Mouse (Mus musculus) heart, postnatal 0 days (tissue): ENCODE results near the gene Trim69. TPM values are rescaled to one million over a fixed set of nuclear protein-coding genes. Genes with fewer than 3 reads are reported as not detected.

Experiments
- ATAC-seq: fragments of 200-750 bp; cut with Nextera tagmentation; 2 replicates; pipeline ENCODE4 v1.8.0; 2017; ENCODE audit warnings: low read depth, moderate number of reproducible peaks, moderate library complexity; ENCODE audit not compliant: insufficient read depth
- DNase-seq: peaks from one replicate; pipeline ENCODE4 v3.0.0-alpha.2; 2016; ENCODE audit warnings: low spot score
- H3K27ac ChIP-seq: fragments of 300-500 bp; sonication (generic); 2 replicates; pipeline ENCODE4 v1.5.1; 2014; ENCODE audit warnings: low read depth, mild to moderate bottlenecking
- H3K27me3 ChIP-seq: fragments of 300-500 bp; sonication (generic); 2 replicates; pipeline ENCODE4 v1.6.1; 2014; ENCODE audit warnings: low read length, mixed read lengths; ENCODE audit not compliant: control insufficient read depth, insufficient read depth
- H3K36me3 ChIP-seq: fragments of 300-500 bp; sonication (generic); replicated peaks from 2 replicates; pipeline ENCODE4 v1.6.1; 2014; ENCODE audit warnings: low read length, mixed read lengths; ENCODE audit not compliant: control insufficient read depth, insufficient read depth
- H3K4me1 ChIP-seq: fragments of 300-500 bp; sonication (generic); 2 replicates; pipeline ENCODE4 v1.6.1; 2014; ENCODE audit warnings: antibody characterized with exemption; ENCODE audit not compliant: control insufficient read depth, insufficient read depth
- H3K4me2 ChIP-seq: fragments of 300-500 bp; sonication (generic); 2 replicates; pipeline ENCODE4 v1.6.1; 2014; ENCODE audit warnings: low read depth, mild to moderate bottlenecking, low read length, moderate library complexity
- H3K4me3 ChIP-seq: fragments of 300-500 bp; sonication (generic); 2 replicates; pipeline ENCODE4 v1.5.1; 2014; ENCODE audit warnings: low read depth, low read length
- H3K9ac ChIP-seq: fragments of 300-500 bp; sonication (generic); replicated peaks from 2 replicates; pipeline ENCODE4 v1.6.1; 2014; ENCODE audit warnings: low read depth, low read length, mixed read lengths
- H3K9me3 ChIP-seq: fragments of 300-500 bp; sonication (generic); replicated peaks from 2 replicates; pipeline ENCODE4 v1.6.1; 2016; ENCODE audit warnings: low read length; ENCODE audit not compliant: control insufficient read depth
- CTCF ChIP-seq: IDR thresholded peaks from 2 replicates; pipeline ENCODE4 v1.5.1; 2016; ENCODE audit warnings: antibody characterized with exemption, control low read depth, low read depth
- EP300 ChIP-seq: IDR thresholded peaks from 2 replicates; pipeline ENCODE4 v1.6.1; 2016; ENCODE audit warnings: antibody characterized with exemption, low read depth
- WGBS: fragments of 180-500 bp; shearing (Covaris S2); extraction: QIAGEN DNeasy Blood & Tissue Kit; methylation state at CpG from one replicate; pipeline ENCODE4 v1.1.7; 2014; 5-methylcytosine and 5-hydroxymethylcytosine counted together
- polyA plus RNA-seq: library from polyadenylated mRNA; unstranded; fragments of >200 nt; fragmentation: Nextera tagmentation; extraction: Ambion mirVana; gene quantifications from 2 replicates; pipeline ENCODE4 v1.2.1, GENCODE M21; 2015
- total RNA-seq: library from RNA; depleted of rRNA; stranded (reverse); fragments of >200 nt; gene quantifications from 2 replicates; pipeline ENCODE4 v1.2.3, GENCODE M21; 2014; ENCODE audit warnings: low replicate concordance

Trim69 gene
- total and polyA plus RNA-seq, 2 experiments from 2014 or later, result not detected

DNA sequence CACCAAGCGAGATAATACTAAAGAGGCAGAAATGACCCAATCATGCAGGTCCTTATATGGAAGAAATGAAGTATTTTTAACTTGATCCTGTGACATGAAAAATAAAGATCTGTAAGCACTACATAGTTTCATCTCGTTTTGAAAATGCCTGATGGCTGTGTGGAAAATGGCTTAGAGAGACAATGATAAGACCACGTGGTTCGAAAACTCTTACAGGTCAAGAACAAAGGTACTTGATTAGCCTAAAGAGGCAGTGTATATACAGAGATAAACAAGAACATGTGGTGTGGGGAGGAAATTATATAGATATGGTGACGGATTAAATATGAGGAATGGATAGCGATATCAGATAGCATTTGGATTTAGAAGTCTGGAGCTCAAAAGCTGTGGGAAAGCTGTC is 10.8 kb downstream of the Trim69 start:
- H3K4me1 ChIP-seq, result no peaks in the 10 kb centered on the region
- no peaks in the 10 kb centered on the region for H3K27me3 ChIP-seq
- H3K27ac ChIP-seq, result no peak overlapping the region
- WGBS, result 56% methylated on average over 6 of the region's 6 CpGs
- ATAC-seq (no peak), DNase-seq (no peak)
- H3K4me3 ChIP-seq, result no peak overlapping the region
- TF ChIP-seq CTCF (no peak), EP300 (no peak)
- no peak overlapping the region for H3K9ac ChIP-seq
- H3K4me2 ChIP-seq, result no peak overlapping the region
- H3K9me3 ChIP-seq, result no peaks in the 10 kb centered on the region
- H3K36me3 ChIP-seq, result no peaks in the 10 kb centered on the region

DNA sequence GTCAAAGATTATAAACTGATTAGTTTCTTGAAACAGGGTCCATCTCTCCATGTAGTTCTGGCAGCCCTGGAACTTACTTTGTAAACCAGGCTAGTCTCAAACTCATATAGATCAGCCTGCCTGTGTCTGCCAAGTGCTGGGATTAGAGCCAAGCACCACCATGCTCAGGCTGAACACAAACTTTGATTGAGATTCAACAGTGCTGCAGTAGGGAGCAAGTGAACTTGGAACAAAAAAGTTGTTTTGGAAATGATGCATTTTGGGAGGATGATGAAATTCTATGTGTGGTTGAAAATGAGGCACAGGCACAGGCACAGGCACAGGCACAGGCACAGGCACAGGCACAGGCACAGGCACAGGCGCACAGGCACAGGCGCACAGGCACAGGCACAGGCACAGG is 11.7 kb downstream of the Trim69 start:
- Histone ChIP-seq H3K27me3 (no peaks in the 10 kb centered on the region), H3K9ac (no peak overlapping the region), H3K4me2 (no peak overlapping the region), H3K4me1 (no peaks in the 10 kb centered on the region), H3K4me3 (no peak overlapping the region), H3K36me3 (no peaks in the 10 kb centered on the region), H3K27ac (no peak overlapping the region), H3K9me3 (no peaks in the 10 kb centered on the region)
- DNase-seq (no peak), ATAC-seq (no peak)
- 92% methylated on average over 2 of the region's 2 CpGs for WGBS
- TF ChIP-seq CTCF, result no peak
- TF ChIP-seq EP300, result no peak

DNA sequence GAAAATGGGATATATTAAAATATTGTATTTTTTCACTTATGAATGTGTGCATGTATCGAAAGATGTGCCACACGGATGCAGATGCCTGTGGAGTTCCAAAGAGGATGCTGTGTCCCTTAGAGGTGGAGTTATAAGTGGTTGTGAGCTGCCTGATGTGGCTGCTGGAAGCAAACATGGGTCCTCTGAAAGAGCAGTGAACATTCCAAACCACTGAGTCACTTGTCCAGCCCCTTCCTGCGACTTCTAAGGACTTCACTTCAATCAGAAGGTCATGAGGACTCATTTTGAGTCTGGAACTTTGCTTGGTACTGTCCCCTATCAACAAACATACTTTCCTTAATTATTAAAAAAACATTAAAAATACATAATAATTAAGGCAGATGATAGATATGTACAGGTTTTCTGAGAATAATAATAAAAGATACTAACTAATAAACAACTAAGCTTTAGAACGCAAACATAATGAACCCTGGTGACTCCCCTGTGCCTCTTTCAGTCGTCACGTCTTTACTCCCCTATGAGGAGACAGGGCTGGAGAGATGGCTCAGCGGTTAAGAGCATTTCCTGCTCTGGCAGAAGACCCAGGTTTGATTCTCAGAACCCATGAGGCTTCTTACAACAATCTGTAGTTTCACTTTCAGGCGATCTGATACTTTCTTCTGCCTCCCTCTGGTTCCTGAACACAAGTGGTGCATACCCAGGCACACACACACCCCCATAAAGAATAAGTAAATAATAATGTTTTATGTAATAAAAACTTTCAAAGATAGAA is 19.7 kb downstream of the Trim69 start:
- no peak for DNase-seq
- WGBS, result 54% methylated on average over 8 of the region's 8 CpGs
- Histone ChIP-seq H3K27me3 (no peaks in the 10 kb centered on the region), H3K4me3 (no peak overlapping the region), H3K4me2 (no peak overlapping the region), H3K4me1 (no peaks in the 10 kb centered on the region), H3K36me3 (no peaks in the 10 kb centered on the region), H3K9ac (no peak overlapping the region), H3K9me3 (no peaks in the 10 kb centered on the region), H3K27ac (no peak overlapping the region)
- TF ChIP-seq EP300 (no peak), CTCF (no peak)
- no peak for ATAC-seq

DNA sequence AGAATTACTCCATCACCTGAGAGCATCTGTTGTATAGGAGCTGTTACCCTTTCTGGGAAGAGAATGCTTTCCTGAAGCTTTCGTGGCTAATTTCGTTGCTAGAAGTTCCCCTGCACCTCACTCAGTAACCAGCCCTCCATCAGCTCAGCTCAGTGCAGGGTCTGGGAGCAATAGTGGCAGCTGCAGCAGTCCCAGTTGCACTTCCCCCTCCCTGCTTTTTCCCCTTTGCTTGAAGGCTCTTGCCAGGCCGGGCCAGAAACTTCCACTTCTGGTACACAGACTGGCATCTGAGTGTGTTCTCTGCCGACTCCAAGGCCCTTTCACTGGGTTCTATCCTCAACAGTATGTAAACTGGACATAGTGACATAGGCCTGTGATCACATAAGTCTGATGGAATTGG is 24.6 kb downstream of the Trim69 start:
- H3K4me3 ChIP-seq, result no peak overlapping the region
- H3K9me3 ChIP-seq, result no peaks in the 10 kb centered on the region
- no peak overlapping the region for H3K9ac ChIP-seq
- DNase-seq, result no peak
- TF ChIP-seq CTCF (no peak), EP300 (no peak)
- no peaks in the 10 kb centered on the region for H3K27me3 ChIP-seq
- H3K4me2 ChIP-seq, result no peak overlapping the region
- H3K27ac ChIP-seq, result no peak overlapping the region
- 82% methylated on average over 4 of the region's 4 CpGs for WGBS
- ATAC-seq, result no peak
- H3K36me3 ChIP-seq, result no peaks in the 10 kb centered on the region
- no peaks in the 10 kb centered on the region for H3K4me1 ChIP-seq

DNA sequence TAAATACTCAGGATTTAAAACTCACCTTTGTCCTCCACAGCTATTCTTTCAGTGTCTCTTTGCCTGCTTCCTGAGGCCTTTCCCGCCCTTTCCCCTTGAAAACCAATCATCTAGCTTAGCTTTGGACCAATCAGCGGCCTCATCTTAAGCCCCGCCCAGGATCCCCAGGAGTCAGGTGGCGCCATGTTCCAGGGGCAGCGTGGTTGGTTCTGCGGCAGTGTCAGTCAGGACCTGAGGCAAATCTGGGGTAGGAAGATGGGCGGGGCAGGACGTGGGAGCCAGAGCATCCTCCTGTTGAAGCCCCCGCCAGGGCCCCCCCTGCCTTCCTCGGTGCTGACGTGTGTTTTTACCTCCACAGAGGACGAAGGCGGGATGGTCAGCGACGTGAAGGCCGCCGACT is 25.6 kb downstream of the Trim69 start, which contains the start of the genes Patl2 and Terb2:
Gene Patl2 (minus strand): TSS at position 84 of the 400 bp plus-strand sequence.
Gene Terb2 (plus strand): TSS at position 167 of the 400 bp plus-strand sequence.
- H3K4me3 ChIP-seq, result no peak within 1 kb of the TSS
- no peaks in the 10 kb centered on the region for H3K36me3 ChIP-seq
- DNase-seq (no peak), ATAC-seq (no peak)
- no peak within 1 kb of the TSS for H3K9ac ChIP-seq
- no peaks in the 10 kb centered on the region for H3K9me3 ChIP-seq
- no peak within 1 kb of the TSS for H3K27ac ChIP-seq
- no peak for TF ChIP-seq EP300
- no peaks in the 10 kb centered on the region for H3K4me1 ChIP-seq
- 75% methylated on average over 17 of the region's 17 CpGs for WGBS
- no peaks in the 10 kb centered on the region for H3K27me3 ChIP-seq
- H3K4me2 ChIP-seq, result no peak within 1 kb of the TSS

DNA sequence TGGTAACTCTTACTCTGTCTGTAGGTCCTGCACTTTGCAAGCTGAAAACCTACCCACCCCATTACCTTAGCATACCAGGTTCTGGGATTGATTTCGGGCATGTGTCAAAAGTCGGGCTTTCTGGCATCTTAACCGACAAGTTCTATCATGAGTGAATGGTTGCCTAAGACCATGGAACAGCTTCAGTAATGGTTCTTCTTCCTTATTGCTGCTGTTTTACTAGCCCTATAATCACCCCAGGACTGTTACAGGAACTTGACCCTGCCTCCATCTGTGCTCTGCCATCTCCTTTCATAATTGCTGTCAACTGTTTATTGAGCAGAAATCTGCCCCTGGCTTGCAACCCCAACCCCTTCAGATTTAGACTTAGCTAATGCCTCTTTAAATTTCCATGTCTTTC is 26.3 kb downstream of the Trim69 start:
- ATAC-seq (no peak), DNase-seq (no peak)
- Histone ChIP-seq H3K4me2 (no peak overlapping the region), H3K27ac (no peak overlapping the region), H3K36me3 (no peaks in the 10 kb centered on the region), H3K27me3 (no peaks in the 10 kb centered on the region), H3K4me3 (no peak overlapping the region), H3K4me1 (no peaks in the 10 kb centered on the region), H3K9ac (no peak overlapping the region), H3K9me3 (no peaks in the 10 kb centered on the region)
- TF ChIP-seq CTCF (no peak), EP300 (no peak)
- WGBS, result 88% methylated on average over 3 of the region's 3 CpGs
